Mouse (Mus musculus) lung, postnatal 0 days (tissue): ENCODE data around the gene Nr6a1.

ENCODE experiments used
- CTCF ChIP-seq: IDR thresholded peaks from 2 replicates; pipeline ENCODE4 v1.5.1; 2016; ENCODE audit warnings: antibody characterized with exemption, mild to moderate bottlenecking
- EP300 ChIP-seq: IDR thresholded peaks from 2 replicates; pipeline ENCODE4 v1.6.1; 2016; ENCODE audit warnings: antibody characterized with exemption, mild to moderate bottlenecking, control low read depth

DNA sequence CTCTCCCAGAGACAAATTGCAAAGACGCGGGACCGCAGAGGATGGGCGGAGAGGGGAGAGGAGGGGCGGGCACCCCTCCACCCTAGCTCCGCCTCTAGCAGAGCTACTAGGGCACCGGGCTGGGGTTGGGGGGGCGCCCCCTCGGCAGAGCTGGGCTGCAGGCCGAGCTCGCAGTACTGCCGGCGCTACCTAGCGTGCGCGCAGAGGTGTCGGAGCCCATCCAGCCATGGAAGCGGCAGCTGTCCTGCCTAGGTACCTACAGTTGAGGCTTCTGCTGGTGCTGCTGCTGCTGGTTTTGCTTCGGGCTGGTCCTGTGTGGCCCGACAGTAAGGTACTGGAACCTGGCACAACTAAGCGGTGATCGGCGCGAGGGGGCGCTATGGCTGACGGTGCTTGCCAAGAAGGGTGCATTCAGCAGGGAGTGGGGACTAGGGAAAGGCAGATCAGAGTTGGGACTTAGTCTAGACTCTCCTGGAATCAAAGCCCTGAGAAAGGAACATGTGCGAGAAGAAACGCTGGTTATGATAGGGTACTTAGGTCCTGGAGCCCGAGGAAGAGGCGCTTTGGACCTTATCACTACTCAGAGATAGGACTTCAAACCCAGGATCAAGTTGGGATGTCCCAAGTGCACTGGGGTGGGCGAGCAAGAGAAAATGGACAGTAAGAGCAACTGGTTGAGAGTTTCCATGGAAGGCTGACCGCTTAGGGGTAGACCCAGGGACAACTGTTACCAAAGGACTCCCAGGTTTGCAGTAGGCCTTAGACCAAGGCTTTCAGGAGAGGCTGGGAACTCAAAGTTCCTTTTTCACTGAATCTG, 4.6 kb upstream of the Nr6a1 start, which contains the start of gene Olfml2a:
- TF ChIP-seq CTCF, result peak; percentile 82
- no peak for TF ChIP-seq EP300
